Mouse (Mus musculus): ENCODE measurements around the gene Tspan33.
"Not testable (repeated sequence)": the region's sequence is repeated elsewhere in the genome, so short reads cannot be mapped to it uniquely, and the experiment has no call there.

The Tspan33 gene

GRCm38 (mm10) chr6:29693953-29694352 is at the start of gene Tspan33:
TSS of gene Tspan33 (plus strand) at chr6:29694222.
- peak; percentile 85 for DNase-seq (ENCODE audit: low read depth, low spot score)

GRCm38 (mm10) chr6:29649494-29650169 is 44.4 kb upstream of the Tspan33 start:
- peak; percentile 89 for DNase-seq (ENCODE audit: low read depth, low spot score)

- no peak for DNase-seq (ENCODE audit: low read depth, low spot score)
Measured at GRCm38 (mm10) chr6:29650170-29650549, 43.9 kb upstream of the Tspan33 start.

- no peak for DNase-seq (ENCODE audit: low read depth, low spot score)
Measured at GRCm38 (mm10) chr6:29653271-29653670, 40.8 kb upstream of the Tspan33 start.

GRCm38 (mm10) chr6:29658626-29659475 is 35.2 kb upstream of the Tspan33 start:
- DNase-seq (ENCODE audit: low read depth, low spot score), result no peak

GRCm38 (mm10) chr6:29659964-29660363 is 34.1 kb upstream of the Tspan33 start:
- DNase-seq (ENCODE audit: low read depth, low spot score), result no peak

- no peak for DNase-seq (ENCODE audit: low read depth, low spot score)
Measured at GRCm38 (mm10) chr6:29660662-29661307, 33.2 kb upstream of the Tspan33 start.

- no peak for DNase-seq (ENCODE audit: low read depth, low spot score)
Measured at GRCm38 (mm10) chr6:29667266-29667665, 26.8 kb upstream of the Tspan33 start.

GRCm38 (mm10) chr6:29671741-29672140 is 22.3 kb upstream of the Tspan33 start:
- DNase-seq (ENCODE audit: low read depth, low spot score), result peak; percentile 57

- peak; percentile 62 for DNase-seq (ENCODE audit: low read depth, low spot score)
Measured at GRCm38 (mm10) chr6:29672563-29673411, 21.2 kb upstream of the Tspan33 start.

GRCm38 (mm10) chr6:29673739-29674138 is 20.3 kb upstream of the Tspan33 start:
- no peak for DNase-seq (ENCODE audit: low read depth, low spot score)

- DNase-seq (ENCODE audit: low read depth, low spot score), result not testable (repeated sequence)
Measured at GRCm38 (mm10) chr6:29679947-29680550, 14.0 kb upstream of the Tspan33 start.

- DNase-seq (ENCODE audit: low read depth, low spot score), result no peak
Measured at GRCm38 (mm10) chr6:29681853-29682252, 12.2 kb upstream of the Tspan33 start.

GRCm38 (mm10) chr6:29684686-29685085 is 9.3 kb upstream of the Tspan33 start:
- DNase-seq (ENCODE audit: low read depth, low spot score), result no peak

GRCm38 (mm10) chr6:29685952-29686351 is 8.1 kb upstream of the Tspan33 start:
- no peak for DNase-seq (ENCODE audit: low read depth, low spot score)

- DNase-seq (ENCODE audit: low read depth, low spot score), result no peak
Measured at GRCm38 (mm10) chr6:29689458-29689857, 4.6 kb upstream of the Tspan33 start.

- DNase-seq (ENCODE audit: low read depth, low spot score), result no peak
Measured at GRCm38 (mm10) chr6:29694375-29695289, 610 bp downstream of the Tspan33 start.

- no peak for DNase-seq (ENCODE audit: low read depth, low spot score)
Measured at GRCm38 (mm10) chr6:29695290-29695674, 1.3 kb downstream of the Tspan33 start.

GRCm38 (mm10) chr6:29695975-29696374 is 2.0 kb downstream of the Tspan33 start:
- no peak for DNase-seq (ENCODE audit: low read depth, low spot score)

- DNase-seq (ENCODE audit: low read depth, low spot score), result no peak
Measured at GRCm38 (mm10) chr6:29697139-29697538, 3.1 kb downstream of the Tspan33 start.
